Mouse (Mus musculus) cerebellum, postnatal 10 days (tissue): ENCODE results near the gene Rai14.
A peak's percentile ranks its signal among the peaks of the same experiment; 100 is the strongest.

ENCODE experiments used
- DNase-seq, 2 experiments: peaks; one replicate each; pipeline ENCODE4 v3.0.0; 2021; ENCODE audit warnings: mixed read lengths in 2 of 2

Rai14 gene

DNA sequence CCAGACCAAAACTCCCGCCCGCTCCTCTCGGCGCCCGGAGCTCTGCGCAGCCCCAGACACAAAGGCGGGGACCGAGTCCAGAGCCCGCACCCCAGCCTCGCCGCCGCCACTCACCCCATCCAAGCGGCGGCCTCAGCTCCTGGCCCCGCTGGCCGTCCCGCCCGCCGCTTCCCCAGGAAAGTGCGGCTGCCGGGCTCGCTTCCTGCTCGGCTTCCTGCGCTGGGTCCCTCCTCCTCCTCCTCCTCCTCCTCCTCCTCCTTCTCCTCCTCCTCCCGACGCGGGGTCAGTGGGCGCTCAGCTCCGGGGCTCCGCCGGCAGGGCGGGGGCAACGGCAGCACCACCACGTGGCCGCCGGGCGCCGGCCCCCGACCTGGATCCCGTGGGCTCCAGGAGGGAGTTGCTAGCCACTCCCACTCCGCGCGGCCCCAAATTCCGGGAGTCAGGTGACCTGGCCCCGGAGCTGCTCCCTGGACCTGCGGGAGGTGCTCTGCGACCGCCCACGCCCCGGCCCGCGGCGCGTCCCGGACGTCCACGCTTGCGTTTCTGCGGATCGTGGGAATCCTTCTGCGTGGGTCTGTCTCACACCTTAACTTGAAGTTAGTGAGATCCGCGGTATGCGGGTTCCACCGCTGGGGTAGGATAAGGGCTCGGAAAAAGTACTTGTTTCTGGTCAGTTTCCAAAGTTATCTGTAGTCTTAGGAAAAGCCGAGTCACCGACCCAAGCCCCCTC, at the start of gene Rai14:
Gene Rai14 (minus strand): TSS at position 216 of the 730 bp plus-strand sequence.
- peak; percentile 59 to 67 for DNase-seq

DNA sequence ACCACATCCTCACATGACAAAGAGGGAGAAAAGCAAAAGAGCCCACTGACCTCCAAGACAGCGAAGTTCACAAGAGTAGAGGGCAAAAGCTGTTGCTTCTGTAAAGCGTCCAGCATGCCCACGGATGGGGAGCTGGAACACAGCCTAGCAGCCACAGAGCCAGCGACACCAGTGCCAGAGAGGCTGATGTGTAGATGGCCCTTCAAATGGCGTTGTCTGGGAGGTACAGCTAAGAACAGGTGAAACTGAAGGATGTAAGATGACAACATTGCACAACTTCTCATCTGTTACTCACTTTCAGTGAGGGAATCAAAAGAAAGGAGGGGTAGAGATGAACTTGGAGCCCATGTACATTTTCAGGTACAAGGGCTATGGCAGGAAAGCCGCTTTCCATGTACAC, 47.0 kb upstream of the Rai14 start:
- peak; percentile 20 to 37 for DNase-seq

DNA sequence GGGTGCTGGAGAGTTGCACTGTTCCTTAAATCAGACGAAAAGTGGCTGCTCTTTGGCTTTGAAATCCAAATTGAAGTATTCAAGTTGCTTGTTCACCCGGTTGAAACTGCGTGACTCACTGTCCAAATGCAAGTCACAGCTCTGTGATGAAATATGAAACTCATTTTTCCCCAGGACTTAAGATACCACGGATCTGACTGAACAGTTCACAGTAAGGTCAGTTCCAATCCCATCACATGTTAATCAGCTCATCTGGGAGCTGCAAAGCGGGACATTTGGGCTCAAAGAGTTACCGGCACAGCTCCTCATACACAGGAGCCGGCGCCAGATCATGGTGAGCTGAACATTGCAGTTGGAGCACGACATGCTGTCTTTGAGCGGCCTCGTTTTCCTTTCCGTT, 45.6 kb upstream of the Rai14 start:
- peak; percentile 20 to 52 for DNase-seq

GRCm38 (mm10) chr15:10759440-10759839, 45.0 kb upstream of the Rai14 start:
- DNase-seq = no peak

DNA sequence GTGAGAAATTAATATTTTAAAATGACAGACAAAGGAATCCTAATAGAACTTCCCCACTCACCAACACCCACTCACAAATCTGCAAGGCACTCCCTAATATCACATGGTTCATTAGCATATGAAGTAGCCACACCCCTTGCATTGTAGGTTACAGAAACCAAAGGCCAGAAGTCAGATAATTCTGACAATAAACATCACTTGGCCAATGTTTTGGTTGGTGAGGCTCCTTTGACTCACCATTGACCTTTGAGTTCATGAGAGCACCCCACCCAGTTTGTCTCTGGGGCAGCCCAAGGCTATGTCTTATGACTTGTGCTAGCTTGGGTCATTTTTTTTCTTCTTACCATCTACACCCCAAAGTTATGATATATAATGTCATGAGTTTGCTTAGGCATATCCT, 44.4 kb upstream of the Rai14 start:
- DNase-seq = no peak

DNA sequence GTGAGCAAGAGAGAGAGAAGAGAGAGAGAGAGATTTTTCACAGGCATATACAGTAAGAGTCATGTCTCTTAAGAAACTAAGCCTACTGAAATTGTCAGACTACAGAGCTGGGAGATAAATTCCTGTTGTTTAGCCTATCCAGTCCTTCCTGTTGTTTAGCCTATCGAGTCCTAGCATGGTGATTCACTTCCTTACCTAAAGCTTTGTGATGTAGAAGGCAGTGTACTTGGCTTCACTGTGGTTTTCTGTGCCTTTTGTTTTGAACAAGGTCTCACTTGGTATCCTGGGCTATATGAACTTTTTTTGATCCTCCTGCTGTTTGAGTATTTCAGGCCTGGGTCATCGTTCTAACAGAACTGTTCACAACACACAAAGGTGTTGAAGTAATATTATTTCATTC, 36.7 kb upstream of the Rai14 start:
- no peak for DNase-seq

GRCm38 (mm10) chr15:10750339-10750738, 35.9 kb upstream of the Rai14 start:
- DNase-seq = no peak

GRCm38 (mm10) chr15:10749678-10750077, 35.3 kb upstream of the Rai14 start:
- no peak for DNase-seq

DNA sequence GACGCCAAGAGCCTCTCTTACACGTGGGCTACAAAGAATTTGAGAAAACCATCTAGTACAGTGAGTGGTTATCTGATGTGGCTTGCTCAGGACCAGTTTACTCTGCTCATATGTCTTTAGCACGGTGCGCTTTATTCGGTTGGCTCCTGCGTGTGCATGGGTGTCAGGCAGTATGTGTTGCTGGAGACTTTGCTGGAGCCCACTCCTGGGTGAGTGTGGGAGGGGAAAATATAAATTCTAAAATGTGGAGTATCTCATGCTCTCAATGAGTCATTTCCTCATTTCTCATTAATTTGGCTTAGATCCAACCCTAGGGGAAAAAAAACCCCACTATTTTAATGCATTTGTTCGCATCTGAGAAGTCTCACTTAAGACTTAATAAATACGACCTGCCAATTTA, 33.2 kb upstream of the Rai14 start:
- no peak for DNase-seq

- peak in 1 of 2 experiments; percentile 11 for DNase-seq
Observed at GRCm38 (mm10) chr15:10747226-10747625, 32.8 kb upstream of the Rai14 start.

DNA sequence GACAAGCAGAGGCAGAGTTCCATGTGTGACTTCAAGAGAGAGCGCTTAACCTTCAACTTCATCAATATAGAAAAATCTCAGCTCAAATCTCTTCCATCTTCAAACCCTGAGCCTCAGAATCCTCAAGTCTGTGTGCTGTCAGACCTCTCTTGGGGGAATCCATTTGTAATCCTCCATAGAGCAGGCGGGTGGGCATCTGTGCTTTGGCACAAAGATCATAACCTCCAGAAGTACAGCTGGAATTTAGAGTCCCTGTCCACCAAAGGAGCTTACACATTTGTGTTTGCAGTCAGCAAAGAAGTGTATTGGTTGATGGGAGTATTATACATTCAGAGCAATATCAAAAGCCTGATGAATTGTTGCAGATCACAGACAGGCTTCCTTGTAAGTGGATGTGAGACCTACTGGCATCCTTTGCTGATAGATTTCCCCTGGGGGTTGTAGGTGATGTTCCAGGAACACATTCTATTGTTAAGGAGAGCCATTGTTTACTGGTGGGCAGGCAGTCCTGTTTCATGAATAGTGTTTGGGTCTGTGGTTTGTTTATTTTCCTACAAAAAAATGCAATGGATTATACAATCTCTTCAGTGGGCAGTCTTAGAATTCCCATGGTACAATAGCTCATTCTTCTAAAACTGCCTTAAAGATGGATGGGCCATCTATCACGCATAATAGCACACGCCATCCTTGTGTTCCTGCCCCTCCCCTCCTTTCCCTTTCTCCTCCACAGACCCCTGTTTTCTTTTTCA, 32.1 kb upstream of the Rai14 start:
- no peak for DNase-seq

GRCm38 (mm10) chr15:10742441-10742840, 28.0 kb upstream of the Rai14 start:
- no peak for DNase-seq

- no peak for DNase-seq
Observed at GRCm38 (mm10) chr15:10739279-10739678, 24.9 kb upstream of the Rai14 start.

GRCm38 (mm10) chr15:10738354-10739142, 24.1 kb upstream of the Rai14 start:
- DNase-seq = no peak

DNA sequence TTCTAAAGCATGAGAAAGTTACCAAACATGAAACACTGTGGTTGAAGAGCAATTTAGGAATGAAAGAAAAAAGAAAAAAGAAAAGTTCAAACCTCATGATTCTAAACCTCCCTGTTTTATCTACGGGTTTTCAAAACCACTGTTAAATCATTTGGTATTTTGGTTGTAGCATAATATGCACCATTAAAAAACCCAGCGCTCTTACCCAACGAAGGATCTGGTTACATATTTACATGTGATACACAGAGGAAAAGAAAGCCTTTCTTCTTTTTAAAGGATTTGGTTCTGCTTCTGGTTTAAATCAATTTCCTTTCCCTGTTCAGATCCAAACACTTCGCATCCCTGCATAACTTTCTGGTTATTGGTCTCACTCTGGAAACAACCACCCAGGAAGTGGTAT, 21.5 kb upstream of the Rai14 start:
- no peak for DNase-seq

- no peak for DNase-seq
Observed at GRCm38 (mm10) chr15:10735216-10735615, 20.8 kb upstream of the Rai14 start.

GRCm38 (mm10) chr15:10731398-10731797, 17.0 kb upstream of the Rai14 start:
- DNase-seq = no peak

DNA sequence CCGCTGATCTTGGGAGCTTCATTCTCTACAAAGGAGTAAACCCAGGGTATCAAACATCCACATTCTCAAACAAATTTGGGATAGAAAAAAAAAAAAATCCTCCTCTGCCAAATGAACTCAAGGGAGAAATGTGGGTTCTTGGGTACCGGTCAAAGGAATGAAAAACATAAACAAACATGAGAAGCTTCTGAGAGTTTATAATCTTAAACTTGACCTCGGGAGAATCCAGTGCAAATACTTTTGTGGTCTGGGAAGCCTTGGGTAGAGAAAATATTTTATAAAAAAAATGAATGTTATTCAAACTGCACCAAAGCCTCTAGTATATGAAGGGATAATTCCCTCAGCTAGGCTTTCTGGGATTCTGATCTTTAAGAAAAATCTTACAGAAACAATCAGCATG, 11.8 kb upstream of the Rai14 start:
- DNase-seq = no peak

GRCm38 (mm10) chr15:10724857-10725256, 10.4 kb upstream of the Rai14 start:
- DNase-seq = no peak

GRCm38 (mm10) chr15:10723507-10723906, 9.1 kb upstream of the Rai14 start:
- no peak for DNase-seq

- DNase-seq = no peak
Observed at GRCm38 (mm10) chr15:10722629-10723339, 8.4 kb upstream of the Rai14 start.

DNA sequence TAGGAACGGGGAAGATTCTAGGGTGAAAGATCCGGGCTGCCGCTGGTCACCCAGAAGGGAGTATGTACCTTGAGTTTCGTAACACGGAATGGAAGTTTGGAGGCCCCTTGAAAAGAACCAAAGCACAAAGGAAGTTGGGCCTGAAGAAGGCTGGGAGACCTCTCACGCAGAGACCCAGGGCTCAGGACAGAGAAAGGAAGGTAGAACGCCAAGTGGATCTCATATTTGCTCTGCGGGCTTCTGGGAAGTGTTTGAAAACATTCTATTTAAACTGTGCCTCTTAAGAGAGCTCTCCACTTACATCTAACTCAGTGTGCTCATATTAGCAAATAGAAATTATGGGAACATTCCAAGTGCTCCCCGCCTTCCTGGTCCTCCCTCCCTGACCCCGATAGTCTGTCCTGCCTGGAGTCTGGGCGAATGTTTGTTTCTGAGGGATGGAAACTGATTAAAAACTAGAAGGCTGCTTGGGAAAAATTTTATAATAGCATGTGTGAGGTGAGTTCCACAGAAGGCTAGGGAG, 6.9 kb upstream of the Rai14 start:
- no peak for DNase-seq

GRCm38 (mm10) chr15:10720671-10721070, 6.2 kb upstream of the Rai14 start:
- no peak for DNase-seq
